Mouse (Mus musculus) kidney, adult 2 months (tissue): ENCODE results near the gene Rag1. TPM values are rescaled to one million over a fixed set of nuclear protein-coding genes. Genes with fewer than 3 reads are reported as not detected.

Experiments
- DNase-seq: peaks from one replicate; pipeline ENCODE4 v3.0.0; 2021
- H3K27ac ChIP-seq: fragments of 200-500 bp; 2 replicates; pipeline ENCODE4 v1.5.1; 2012; ENCODE audit warnings: low read depth, low read length, control low read depth, inconsistent platforms; ENCODE audit not compliant: insufficient read depth
- H3K27me3 ChIP-seq: fragments of 200-500 bp; replicated peaks from 2 replicates; pipeline ENCODE4 v1.6.1; 2012; ENCODE audit warnings: mild to moderate bottlenecking, moderate library complexity, low read length, inconsistent platforms; ENCODE audit not compliant: control insufficient read depth, insufficient read depth
- H3K36me3 ChIP-seq: fragments of 200-500 bp; 2 replicates; pipeline ENCODE4 v1.6.1; 2012; ENCODE audit warnings: mild to moderate bottlenecking, moderate library complexity, low read length, inconsistent platforms; ENCODE audit not compliant: control insufficient read depth, insufficient read depth
- H3K4me1 ChIP-seq: fragments of 200-500 bp; 2 replicates; pipeline ENCODE4 v1.6.1; 2011; ENCODE audit warnings: low read length; ENCODE audit not compliant: control insufficient read depth, insufficient read depth
- H3K4me3 ChIP-seq: fragments of 200-500 bp; 2 replicates; pipeline ENCODE4 v1.5.1; 2011; ENCODE audit warnings: mild to moderate bottlenecking, low read depth, low read length, control low read depth; ENCODE audit not compliant: insufficient read depth
- CTCF ChIP-seq: fragments of 200-500 bp; conservative IDR thresholded peaks from 2 replicates; pipeline ENCODE4 v1.5.1; 2011; ENCODE audit warnings: low read depth, mild to moderate bottlenecking, control low read depth, low read length, moderate library complexity, mixed read lengths; ENCODE audit not compliant: insufficient read depth, insufficient read length
- POLR2A ChIP-seq: fragments of 200-500 bp; IDR thresholded peaks from one replicate; pipeline ENCODE4 v1.6.1; 2011; ENCODE audit warnings: low read depth, low read length, control low read depth
- WGBS: fragments of 180-500 bp; shearing (Covaris S2); methylation state at CpG from one replicate; pipeline ENCODE4 v1.1.7; 2018; 5-methylcytosine and 5-hydroxymethylcytosine counted together
- polyA plus RNA-seq: library from polyadenylated mRNA; depleted of rRNA; stranded (reverse); fragments of >200 nt; gene quantifications from 2 replicates; pipeline ENCODE4 v1.2.3, GENCODE M21; 2012

The Rag1 gene
- polyA plus RNA-seq, 1 experiment = not detected

DNA sequence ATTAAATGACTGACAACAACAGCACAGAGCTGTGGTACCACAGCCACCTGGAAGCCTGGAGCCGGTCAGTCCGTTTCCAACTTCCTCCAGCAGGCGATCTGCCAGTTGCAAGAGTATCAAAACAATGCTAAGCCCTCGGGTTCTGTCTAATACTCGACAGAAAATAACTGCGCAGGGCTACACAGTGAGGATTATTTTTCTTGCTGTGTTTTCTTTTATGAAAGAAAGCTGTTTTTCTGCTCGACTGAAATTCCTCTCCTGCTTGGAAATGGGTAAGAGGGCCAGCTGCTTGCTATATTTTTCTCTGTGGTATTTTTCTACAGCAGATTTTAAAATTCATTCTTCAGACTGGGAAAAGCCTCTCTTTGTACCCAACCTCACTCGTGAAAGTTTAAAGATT lies 48.6 kb downstream of the Rag1 start:
- peak; percentile 55 for DNase-seq
- H3K27me3 ChIP-seq = no peaks in the 10 kb centered on the region
- H3K36me3 ChIP-seq = no peaks in the 10 kb centered on the region
- H3K27ac ChIP-seq = no peak overlapping the region; the same call in 1 of the 2 replicates
- WGBS = 17% methylated on average over 8 of the region's 8 CpGs
- no peak for TF ChIP-seq POLR2A
- TF ChIP-seq CTCF = no peak; the same call in 1 of the 2 replicates
- H3K4me1 ChIP-seq = peaks cover 11% of the 10 kb centered on the region
- no peak overlapping the region for H3K4me3 ChIP-seq

DNA sequence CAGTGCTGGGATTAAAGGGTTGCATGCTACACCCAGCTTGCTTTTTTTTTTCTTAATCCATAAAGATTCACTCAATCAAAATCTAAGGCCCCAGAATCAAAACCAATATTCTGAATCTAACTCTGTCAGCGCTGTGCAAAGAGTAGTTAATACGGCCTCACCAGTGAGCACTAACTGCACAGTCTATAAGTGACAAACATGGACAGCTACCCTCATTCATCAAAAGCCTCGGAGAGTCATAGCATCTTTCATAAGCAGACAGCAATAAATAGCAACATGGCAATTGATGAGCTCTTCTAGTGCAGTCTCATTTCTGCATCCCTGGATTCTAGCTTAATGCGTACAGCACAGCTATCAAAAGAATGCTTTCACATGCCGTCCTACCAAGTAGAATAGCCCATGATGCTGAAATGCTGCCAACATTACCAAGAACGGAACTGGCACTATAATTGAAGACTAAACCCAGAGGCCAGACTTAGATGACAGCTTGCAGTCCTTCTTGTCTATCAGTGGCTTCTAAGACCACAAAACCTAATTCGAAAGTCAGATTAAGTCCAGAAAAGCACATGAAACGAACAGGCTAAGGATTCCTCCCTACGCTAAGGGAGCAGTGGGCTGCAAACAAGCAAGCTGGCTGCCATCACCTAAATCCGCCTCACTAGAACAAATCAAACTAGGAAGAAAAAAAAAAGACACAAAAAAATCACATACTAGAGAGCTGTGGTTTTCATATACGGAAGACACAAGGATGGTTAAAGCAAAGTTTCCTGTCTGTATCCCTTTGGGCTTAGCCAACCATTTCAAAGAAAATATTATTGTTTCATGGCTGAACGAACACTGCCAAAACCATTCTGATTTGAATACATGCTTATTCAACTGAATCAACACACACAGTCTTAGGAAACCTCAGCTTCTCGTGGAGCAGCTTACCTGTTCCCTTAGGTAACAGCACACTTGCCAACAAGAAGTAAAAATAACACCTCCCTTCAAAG lies 50.8 kb downstream of the Rag1 start:
- peaks cover 11% of the 10 kb centered on the region for H3K4me1 ChIP-seq
- H3K36me3 ChIP-seq = no peaks in the 10 kb centered on the region
- no peak overlapping the region for H3K4me3 ChIP-seq
- peak; percentile 60 for DNase-seq
- H3K27me3 ChIP-seq = no peaks in the 10 kb centered on the region
- 0 out of 2 replicates have a peak overlapping the region, but pooled peaks have one; percentile 1 for H3K27ac ChIP-seq
- 45% methylated on average over 13 of the region's 13 CpGs for WGBS
- TF ChIP-seq POLR2A (no peak), CTCF (no peak)

- Histone ChIP-seq H3K4me3 (no peak overlapping the region), H3K27ac (no peak overlapping the region), H3K27me3 (no peaks in the 10 kb centered on the region), H3K4me1 (peaks cover 11% of the 10 kb centered on the region), H3K36me3 (no peaks in the 10 kb centered on the region)
- TF ChIP-seq POLR2A = no peak
- TF ChIP-seq CTCF = no peak
- no peak for DNase-seq
These were observed 52.1 kb downstream of the Rag1 start for GRCm38 (mm10) chr2:101597186-101597585.

DNA sequence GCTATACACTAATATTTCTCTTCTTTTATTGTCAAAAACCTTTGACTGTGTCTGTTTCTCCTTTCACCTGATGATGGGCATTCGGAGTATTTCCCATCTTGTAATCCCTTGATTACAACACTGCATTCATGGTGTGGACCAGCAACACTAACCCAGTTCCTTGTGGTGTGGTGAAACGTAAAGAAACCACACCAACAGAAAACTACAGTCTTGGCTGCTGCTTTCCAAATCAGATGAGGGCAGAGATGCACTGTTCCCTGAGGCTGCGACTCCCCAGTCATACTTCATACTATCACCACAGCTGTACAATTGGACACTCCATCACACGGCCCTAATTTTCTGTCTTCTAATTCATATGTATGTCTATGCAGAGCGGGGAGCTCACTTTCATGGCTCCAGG lies 54.6 kb downstream of the Rag1 start:
- no peak for TF ChIP-seq CTCF
- no peak for TF ChIP-seq POLR2A
- 97% methylated on average over 5 of the region's 5 CpGs for whole genome bisulfite sequencing
- no peaks in the 10 kb centered on the region for H3K27me3 ChIP-seq
- no peaks in the 10 kb centered on the region for H3K36me3 ChIP-seq
- peaks cover 8% of the 10 kb centered on the region for H3K4me1 ChIP-seq
- H3K27ac ChIP-seq = no peak overlapping the region
- H3K4me3 ChIP-seq = no peak overlapping the region
- no peak for DNase-seq

DNA sequence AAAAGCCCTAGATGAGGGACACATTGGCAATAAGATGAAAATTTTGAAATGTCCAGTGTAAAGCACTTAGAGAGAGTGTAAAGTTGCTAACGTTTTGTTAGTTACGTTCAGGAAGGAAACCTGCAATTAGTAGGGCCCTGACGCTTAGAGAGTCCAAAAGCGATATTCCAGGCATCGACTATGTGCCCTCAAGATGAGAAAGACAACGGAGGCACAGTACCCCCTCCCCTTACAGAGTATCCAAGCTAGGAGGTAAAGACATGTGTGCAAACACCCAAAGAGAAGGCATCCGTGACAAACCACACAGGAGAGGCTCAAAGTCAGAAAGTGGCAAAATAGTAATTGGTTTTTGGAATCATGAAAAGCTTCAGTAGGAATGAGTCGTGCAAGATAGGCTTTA lies 56.4 kb downstream of the Rag1 start:
- Histone ChIP-seq H3K36me3 (no peaks in the 10 kb centered on the region), H3K27ac (no peak overlapping the region), H3K27me3 (no peaks in the 10 kb centered on the region), H3K4me1 (no peaks in the 10 kb centered on the region), H3K4me3 (no peak overlapping the region)
- 60% methylated on average over 8 of the region's 8 CpGs for WGBS
- TF ChIP-seq CTCF = no peak
- TF ChIP-seq POLR2A = no peak
- DNase-seq = no peak

DNA sequence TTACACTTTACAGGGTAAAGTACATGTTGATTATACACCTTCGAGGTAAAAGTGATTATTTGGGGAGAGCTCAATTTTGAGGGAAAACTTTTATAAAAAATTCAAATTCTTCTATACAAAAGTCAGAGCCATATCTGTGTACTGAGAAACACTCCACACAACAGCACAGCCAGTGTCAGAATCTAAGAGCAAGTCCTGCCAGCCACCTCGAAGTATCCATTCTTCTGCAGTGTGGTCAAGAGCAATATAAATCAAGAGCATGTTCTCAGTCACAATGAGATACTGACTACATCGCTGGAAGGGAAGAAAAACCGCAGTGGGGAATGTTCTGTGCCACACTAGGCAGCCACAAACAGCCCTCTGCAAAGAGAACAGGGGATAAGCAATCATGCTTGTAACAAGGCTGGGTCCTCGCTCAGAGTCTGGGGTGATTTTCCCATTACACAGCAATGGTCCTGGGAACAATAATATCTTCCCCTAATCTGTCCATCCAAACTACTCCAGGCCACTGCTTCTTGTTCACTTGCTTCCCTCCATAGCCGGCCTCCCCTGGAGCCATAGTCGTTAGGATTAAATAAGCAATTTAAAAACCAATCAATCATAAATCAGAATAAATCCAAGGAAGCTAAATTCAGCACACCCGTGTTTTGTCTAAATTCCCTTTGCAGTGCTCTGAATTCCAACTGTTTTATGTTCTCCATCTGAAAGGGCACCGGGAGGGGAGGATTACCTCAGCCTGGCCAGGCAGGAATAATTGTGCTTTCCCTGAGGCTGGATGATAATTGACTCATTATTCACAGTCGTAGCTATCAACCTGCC lies 57.1 kb downstream of the Rag1 start:
- H3K27me3 ChIP-seq = no peaks in the 10 kb centered on the region

More for the DNA sequence above, 57.1 kb downstream of the Rag1 start:
- DNase-seq = peak; percentile 16
- no peaks in the 10 kb centered on the region for H3K36me3 ChIP-seq
- no peak for TF ChIP-seq CTCF
- TF ChIP-seq POLR2A = no peak
- no peaks in the 10 kb centered on the region for H3K4me1 ChIP-seq
- H3K4me3 ChIP-seq = no peak overlapping the region
- no peak overlapping the region for H3K27ac ChIP-seq
- WGBS = 39% methylated on average over 10 of the region's 10 CpGs
